ENCODE assay signal across 7 mouse cellular contexts in genomic region chr13:49341012-49341830, GRCm38 (mm10). TPM values are rescaled to one million over a fixed set of nuclear protein-coding genes. Genes with fewer than 3 reads are reported as not detected.
A peak's percentile ranks its signal among the peaks of the same experiment; 100 is the strongest.
DNase-seq lines count a peak whose midpoint lies in the region; ATAC-seq and TF ChIP-seq lines count a peak whose summit lies in the region.

Gene Bicd2 (plus strand): TSS chr13:49341585.

- WGBS in embryonic facial prominence, embryonic 10.5 days: under 1% methylated on average over 74 of the region's 74 CpGs
- WGBS in intestine, postnatal 0 days: under 1% methylated on average over 74 of the region's 74 CpGs
- WGBS in midbrain, embryonic 12.5 days: under 1% methylated on average over 69 of the region's 74 CpGs
- WGBS in small intestine, adult 2 months: under 1% methylated on average over 74 of the region's 74 CpGs

- peak within 1 kb of the TSS; percentile 92 for H3K4me2 ChIP-seq in intestine, postnatal 0 days (replicated peaks; ENCODE audit: low read depth)
- H3K4me2 ChIP-seq in midbrain, embryonic 12.5 days (replicated peaks): peak within 1 kb of the TSS; percentile 79

- H3K36me3 ChIP-seq in embryonic facial prominence, embryonic 10.5 days (replicated peaks): 0 out of 2 replicates have a peak, but pooled peaks cover 7% of the 10 kb centered on the region
- H3K36me3 ChIP-seq in intestine, postnatal 0 days (ENCODE audit: control insufficient read depth, insufficient read depth): no peaks in the 10 kb centered on the region
- no peaks in the 10 kb centered on the region for H3K36me3 ChIP-seq in midbrain, embryonic 12.5 days
- no peaks in the 10 kb centered on the region for H3K36me3 ChIP-seq in small intestine, adult 2 months (ENCODE audit: control insufficient read depth, insufficient read depth, low read length)

- peaks cover 47% of the 10 kb centered on the region for H3K4me1 ChIP-seq in embryonic facial prominence, embryonic 10.5 days
- peaks cover 33% of the 10 kb centered on the region; the same call in 1 of the 2 replicates for H3K4me1 ChIP-seq in intestine, postnatal 0 days (replicated peaks; ENCODE audit: control insufficient read depth, insufficient read depth, low read length)
- H3K4me1 ChIP-seq in midbrain, embryonic 12.5 days: peaks cover 47% of the 10 kb centered on the region
- H3K4me1 ChIP-seq in small intestine, adult 2 months (ENCODE audit: control insufficient read depth, insufficient read depth, insufficient read length, low read length): peaks cover 23% of the 10 kb centered on the region

- H3K9me3 ChIP-seq in embryonic facial prominence, embryonic 10.5 days: no peaks in the 10 kb centered on the region
- no peaks in the 10 kb centered on the region for H3K9me3 ChIP-seq in intestine, postnatal 0 days (ENCODE audit: control insufficient read depth)
- H3K9me3 ChIP-seq in midbrain, embryonic 12.5 days: no peaks in the 10 kb centered on the region

- H3K9ac ChIP-seq in intestine, postnatal 0 days (ENCODE audit: low read depth, low read length): peak within 1 kb of the TSS; percentile 63
- peak within 1 kb of the TSS; percentile 79 for H3K9ac ChIP-seq in midbrain, embryonic 12.5 days (replicated peaks)

- peak; percentile 98 for ATAC-seq in intestine, postnatal 0 days
- ATAC-seq in midbrain, embryonic 12.5 days (ENCODE audit: low FRiP score, low read depth): peak; percentile 99

- peak within 1 kb of the TSS; percentile 91 for H3K27ac ChIP-seq in embryonic facial prominence, embryonic 10.5 days (replicated peaks)
- peak within 1 kb of the TSS; percentile 29 for H3K27ac ChIP-seq in intestine, postnatal 0 days (ENCODE audit: low read depth, low read length)
- H3K27ac ChIP-seq in midbrain, embryonic 12.5 days (replicated peaks): peak within 1 kb of the TSS; percentile 76
- no peak within 1 kb of the TSS for H3K27ac ChIP-seq in small intestine, adult 2 months (ENCODE audit: insufficient read depth, low read depth, low read length)

- H3K4me3 ChIP-seq in embryonic facial prominence, embryonic 10.5 days: peak within 1 kb of the TSS; percentile 95
- H3K4me3 ChIP-seq in intestine, postnatal 0 days (ENCODE audit: low read depth, low read length): peak within 1 kb of the TSS; percentile 57
- peak within 1 kb of the TSS; percentile 73 for H3K4me3 ChIP-seq in midbrain, embryonic 12.5 days
- H3K4me3 ChIP-seq in small intestine, adult 2 months (ENCODE audit: low read depth, low read length): peak within 1 kb of the TSS; percentile 82

- TF ChIP-seq POLR2A in small intestine, adult 2 months (IDR thresholded peaks at IDR 0.05; ENCODE audit: low read depth, low read length): peak; percentile 65

- no peaks in the 10 kb centered on the region for H3K27me3 ChIP-seq in embryonic facial prominence, embryonic 10.5 days (replicated peaks; ENCODE audit: low read depth, poor library complexity, severe bottlenecking)
- H3K27me3 ChIP-seq in intestine, postnatal 0 days (replicated peaks; ENCODE audit: control insufficient read depth, insufficient read depth, low read length): no peaks in the 10 kb centered on the region
- no peaks in the 10 kb centered on the region for H3K27me3 ChIP-seq in midbrain, embryonic 12.5 days
- no peaks in the 10 kb centered on the region for H3K27me3 ChIP-seq in small intestine, adult 2 months (ENCODE audit: control insufficient read depth, insufficient read depth, low read length)

- TF ChIP-seq CTCF in intestine, postnatal 0 days (IDR thresholded peaks at IDR 0.05; ENCODE audit: low read depth): peak; percentile 36; the same call in 1 of the 2 replicates
- 0 out of 2 replicates have a peak, but pooled peaks have one; percentile 11 for TF ChIP-seq CTCF in small intestine, adult 2 months (IDR thresholded peaks at IDR 0.05; ENCODE audit: extremely low read depth, insufficient read length, insufficient replicate concordance, low read depth, low read length)

- intact Hi-C loops in left cerebral cortex, postnatal 4 days (cut with DNase I): no loop called here

- DNase-seq in adrenal gland, postnatal 10 days: peak; percentile 96
- DNase-seq in embryonic facial prominence, embryonic 10.5 days (ENCODE audit: low spot score): peak; percentile 97
- DNase-seq in gonadal fat pad, adult 2 months (ENCODE audit: low read depth): peak; percentile 87
- DNase-seq in left cerebral cortex, postnatal 4 days: peak; percentile 98

RNA-seq across cellular contexts. Expression of gene Bicd2, which starts in this region (rescaled TPM):
- 10 to 100 TPM; 31.0 to 31.6 TPM for total RNA-seq in adrenal gland, postnatal 10 days (2021)
- polyA plus RNA-seq in embryonic facial prominence, embryonic 10.5 days (2016; fragmentation: Nextera tagmentation; extraction: Ambion mirVana): 32.6 and 33.3 TPM in 2 replicates
- polyA plus RNA-seq in gonadal fat pad, adult 2 months (2012; rRNA removed): 26.2 and 31.4 TPM in 2 replicates
- polyA plus RNA-seq in intestine, postnatal 0 days (2015; fragmentation: Nextera tagmentation; extraction: Ambion mirVana): 8.9 and 9.3 TPM in 2 replicates
- total RNA-seq in left cerebral cortex, postnatal 4 days (2021): 10 to 100 TPM; 56.6 to 57.2 TPM
- polyA plus RNA-seq in midbrain, embryonic 12.5 days (2016; fragmentation: Nextera tagmentation; extraction: Ambion mirVana): 36.7 and 38.8 TPM in 2 replicates
- 7.9 and 10.0 TPM in 2 replicates for polyA plus RNA-seq in small intestine, adult 2 months (2012; rRNA removed)
